Mouse (Mus musculus) gastrocnemius, postnatal 25 days (tissue): ENCODE measurements at regions not wholly inside any gene's neighbourhood (a gene's known extent, or its start where the extent isn't known, plus 50 kb on each side); places are given as distances from the start of the nearest gene placed in this dataset.

Experiments
- DNase-seq: peaks from one replicate; pipeline ENCODE4 v3.0.0; 2022

- no peak for DNase-seq
Measured at GRCm38 (mm10) chr2:128538736-128539135, 52.3 kb upstream of the Spdye4c start.
